Mouse (Mus musculus) limb, embryonic 14.5 days (tissue): ENCODE measurements around the gene Gm17657. TPM values are rescaled to one million over a fixed set of nuclear protein-coding genes. Genes with fewer than 3 reads are reported as not detected.

Experiments
- ATAC-seq: fragments of 200-750 bp; cut with Nextera tagmentation; 2 replicates; pipeline ENCODE4 v1.8.0; 2017; ENCODE audit warnings: low read depth, moderate number of reproducible peaks, moderate TSS enrichment; ENCODE audit not compliant: low FRiP score
- DNase-seq: peaks from one replicate; pipeline ENCODE4 v3.0.0-alpha.2; 2015; ENCODE audit warnings: low spot score
- H3K27ac ChIP-seq: fragments of 300-500 bp; sonication (generic); replicated peaks from 2 replicates; pipeline ENCODE4 v1.5.1; 2014; ENCODE audit warnings: low read depth, mild to moderate bottlenecking, low read length, moderate library complexity, mixed read lengths
- H3K27me3 ChIP-seq: fragments of 300-500 bp; sonication (generic); 2 replicates; pipeline ENCODE4 v1.6.1; 2014; ENCODE audit warnings: low read length, mixed read lengths; ENCODE audit not compliant: control insufficient read depth, insufficient read depth
- H3K36me3 ChIP-seq: fragments of 300-500 bp; sonication (generic); 2 replicates; pipeline ENCODE4 v1.6.1; 2014; ENCODE audit warnings: mild to moderate bottlenecking, low read length, moderate library complexity, mixed read lengths; ENCODE audit not compliant: control insufficient read depth, insufficient read depth
- H3K4me1 ChIP-seq: fragments of 300-500 bp; sonication (generic); 2 replicates; pipeline ENCODE4 v1.6.1; 2014; ENCODE audit warnings: antibody characterized with exemption, low read length, mixed read lengths; ENCODE audit not compliant: control insufficient read depth, insufficient read depth
- H3K4me2 ChIP-seq: fragments of 300-500 bp; sonication (generic); replicated peaks from 2 replicates; pipeline ENCODE4 v1.6.1; 2014; ENCODE audit warnings: low read depth, mild to moderate bottlenecking, low read length, moderate library complexity; ENCODE audit not compliant: severe bottlenecking
- H3K4me3 ChIP-seq: fragments of 300-500 bp; sonication (generic); replicated peaks from 2 replicates; pipeline ENCODE4 v1.5.1; 2014; ENCODE audit warnings: low read length
- H3K9ac ChIP-seq: fragments of 300-500 bp; sonication (generic); 2 replicates; pipeline ENCODE4 v1.6.1; 2014; ENCODE audit warnings: mild to moderate bottlenecking, low read depth, low read length, moderate library complexity; ENCODE audit not compliant: severe bottlenecking
- H3K9me3 ChIP-seq: fragments of 300-500 bp; sonication (generic); 2 replicates; pipeline ENCODE4 v1.6.1; 2016; ENCODE audit warnings: low read length; ENCODE audit not compliant: control insufficient read depth
- POLR2A ChIP-seq: fragments of 200-500 bp; IDR thresholded peaks from 2 replicates; pipeline ENCODE4 v1.8.0; 2012; ENCODE audit warnings: inconsistent platforms, mild to moderate bottlenecking, moderate library complexity, borderline replicate concordance; ENCODE audit not compliant: insufficient read depth, insufficient read length; ENCODE audit errors: extremely low read depth
- WGBS: fragments of 180-500 bp; shearing (Covaris S2); extraction: QIAGEN DNeasy Blood & Tissue Kit; methylation state at CpG from one replicate; pipeline ENCODE4 v1.1.7; 2014; 5-methylcytosine and 5-hydroxymethylcytosine counted together
- polyA plus RNA-seq, 2 experiments: library from polyadenylated mRNA; depleted of rRNA in 1 of 2; stranded (reverse) in 1 of 2; unstranded in 1 of 2; fragments of >200 nt; fragmentation: Nextera tagmentation in 1 of 2; extraction: Ambion mirVana in 1 of 2; gene quantifications; 2 replicates each; pipeline versions ENCODE4 v1.2.1 to v1.2.3; 2012 to 2014

Gm17657 gene
- polyA plus RNA-seq, 2 experiments = 0.04 TPM; not detected in 1

DNA sequence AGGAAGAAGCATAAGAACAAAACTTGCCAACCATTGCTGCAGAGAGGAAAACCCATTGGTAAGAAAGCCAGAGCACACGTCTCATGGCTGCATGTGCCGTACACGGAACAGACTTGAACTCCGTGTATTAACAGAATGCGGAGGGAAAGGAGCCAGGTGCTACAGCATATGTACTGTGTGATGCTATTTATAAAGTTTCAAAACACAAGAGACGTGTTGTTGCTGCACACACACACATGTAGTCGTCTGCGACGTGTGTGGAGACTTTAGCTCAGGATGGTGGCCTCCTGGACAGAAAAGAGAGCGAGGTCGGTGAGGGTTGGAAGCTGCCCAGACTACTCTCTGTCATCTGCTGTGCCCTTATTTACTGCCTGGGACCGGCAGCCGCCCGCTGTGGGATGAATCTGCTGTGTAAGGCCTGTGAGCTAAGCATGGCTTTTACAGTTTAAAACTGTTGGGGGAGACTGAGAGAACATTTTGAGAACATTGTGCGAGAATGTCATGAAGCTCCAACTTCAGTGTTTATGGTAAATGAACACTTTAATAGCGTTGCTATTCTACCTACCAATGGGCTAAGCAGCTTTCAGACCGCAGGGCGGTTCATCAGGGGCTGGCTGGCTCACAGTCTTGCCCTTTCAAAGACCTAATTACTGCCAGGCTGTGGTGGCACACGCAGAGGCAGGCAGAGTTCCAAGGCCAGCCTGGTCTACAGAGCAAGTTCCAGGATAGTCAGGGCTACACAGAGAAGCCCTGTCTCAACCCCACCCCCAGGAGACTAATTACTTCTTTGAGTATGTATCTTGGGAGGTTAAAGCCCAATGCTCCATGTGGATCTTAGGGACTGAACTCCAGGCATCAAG, 6.4 kb downstream of the Gm17657 start:
- Histone ChIP-seq H3K4me2 (no peak overlapping the region), H3K27ac (no peak overlapping the region), H3K27me3 (no peaks in the 10 kb centered on the region), H3K36me3 (no peaks in the 10 kb centered on the region), H3K4me3 (no peak overlapping the region), H3K4me1 (no peaks in the 10 kb centered on the region), H3K9me3 (no peaks in the 10 kb centered on the region), H3K9ac (no peak overlapping the region)
- WGBS = 86% methylated on average over 19 of the region's 19 CpGs
- TF ChIP-seq POLR2A = no peak
- ATAC-seq (no peak), DNase-seq (no peak)

DNA sequence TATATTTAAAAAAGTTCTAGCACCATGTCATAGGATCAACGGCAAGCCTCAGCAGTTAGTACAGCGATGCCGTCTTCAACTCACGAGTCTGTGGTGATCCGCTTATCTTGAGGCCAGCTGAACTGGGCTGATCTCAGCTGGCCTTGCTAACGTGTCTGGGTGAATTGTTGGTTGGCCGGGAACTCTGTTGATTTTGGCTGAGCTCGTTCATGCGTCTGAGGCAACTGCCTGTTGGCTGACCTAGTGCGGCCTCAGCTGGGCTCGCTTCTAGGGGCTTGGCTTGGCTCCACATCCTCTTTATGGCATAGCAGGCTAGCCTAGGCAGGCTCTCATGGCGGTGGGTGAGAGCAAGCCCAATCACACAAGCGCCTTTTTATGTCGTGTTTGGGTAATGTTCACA, 8.0 kb downstream of the Gm17657 start:
- no peak for TF ChIP-seq POLR2A
- no peaks in the 10 kb centered on the region for H3K4me1 ChIP-seq
- ATAC-seq = no peak

DNA sequence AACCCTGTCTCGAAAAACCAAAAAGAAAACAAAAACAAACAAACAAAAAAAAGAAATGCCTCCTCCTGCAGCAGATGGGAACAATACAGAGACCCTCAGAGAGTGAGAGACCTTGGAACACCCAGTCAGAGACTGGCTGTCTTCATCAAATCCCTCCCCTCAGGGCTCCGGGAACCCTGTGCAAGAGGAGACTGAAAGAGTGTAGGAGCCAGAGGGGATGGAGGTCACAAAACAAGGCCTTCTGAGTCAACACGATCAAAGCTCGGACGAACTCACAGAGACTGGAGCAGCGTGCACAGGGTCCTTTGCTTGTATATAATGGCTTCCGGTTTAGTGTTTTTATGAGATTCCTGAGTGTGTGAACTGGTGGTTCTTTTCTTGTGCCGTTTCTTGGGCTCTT, 9.0 kb downstream of the Gm17657 start:
- H3K4me1 ChIP-seq = no peaks in the 10 kb centered on the region
- no peaks in the 10 kb centered on the region for H3K27me3 ChIP-seq
- DNase-seq (no peak), ATAC-seq (no peak)
- H3K9me3 ChIP-seq = no peaks in the 10 kb centered on the region
- no peaks in the 10 kb centered on the region for H3K36me3 ChIP-seq
- no peak for TF ChIP-seq POLR2A
- WGBS = 78% methylated on average over 8 of the region's 8 CpGs
- no peak overlapping the region for H3K9ac ChIP-seq
- H3K4me3 ChIP-seq = no peak overlapping the region
- H3K27ac ChIP-seq = no peak overlapping the region
- H3K4me2 ChIP-seq = no peak overlapping the region

More for the DNA sequence above, 8.0 kb downstream of the Gm17657 start:
- no peaks in the 10 kb centered on the region for H3K9me3 ChIP-seq
- 65% methylated on average over 14 of the region's 14 CpGs for WGBS
- H3K4me2 ChIP-seq = no peak overlapping the region
- no peak overlapping the region for H3K27ac ChIP-seq
- H3K36me3 ChIP-seq = no peaks in the 10 kb centered on the region
- H3K9ac ChIP-seq = no peak overlapping the region
- no peak overlapping the region for H3K4me3 ChIP-seq
- H3K27me3 ChIP-seq = no peaks in the 10 kb centered on the region
- peak; percentile 65 for DNase-seq

DNA sequence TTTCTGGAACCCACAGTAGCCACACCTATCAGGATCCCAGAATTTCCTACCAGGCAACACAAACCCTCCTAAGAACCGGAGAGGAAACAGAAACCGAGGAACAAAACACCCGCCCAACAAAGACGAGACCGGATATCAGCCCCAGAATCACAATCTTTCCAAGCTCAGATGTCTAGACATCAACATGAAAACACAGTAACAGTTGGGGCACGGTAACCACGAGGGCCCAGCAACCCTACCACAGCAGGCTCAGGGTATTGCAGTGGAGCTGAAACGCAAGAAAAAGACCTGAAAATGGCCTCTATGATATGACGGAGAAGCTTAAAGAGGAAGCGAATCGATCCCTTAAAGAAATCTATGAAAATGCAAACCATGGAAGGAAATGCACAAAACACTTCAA, 15.6 kb downstream of the Gm17657 start:
- Histone ChIP-seq H3K9me3 (no peaks in the 10 kb centered on the region), H3K4me1 (no peaks in the 10 kb centered on the region), H3K9ac (no peak overlapping the region), H3K4me3 (no peak overlapping the region), H3K36me3 (no peaks in the 10 kb centered on the region), H3K27me3 (no peaks in the 10 kb centered on the region), H3K27ac (no peak overlapping the region), H3K4me2 (no peak overlapping the region)
- 88% methylated on average over 11 of the region's 11 CpGs for WGBS
- TF ChIP-seq POLR2A = no peak
- DNase-seq (no peak), ATAC-seq (no peak)

DNA sequence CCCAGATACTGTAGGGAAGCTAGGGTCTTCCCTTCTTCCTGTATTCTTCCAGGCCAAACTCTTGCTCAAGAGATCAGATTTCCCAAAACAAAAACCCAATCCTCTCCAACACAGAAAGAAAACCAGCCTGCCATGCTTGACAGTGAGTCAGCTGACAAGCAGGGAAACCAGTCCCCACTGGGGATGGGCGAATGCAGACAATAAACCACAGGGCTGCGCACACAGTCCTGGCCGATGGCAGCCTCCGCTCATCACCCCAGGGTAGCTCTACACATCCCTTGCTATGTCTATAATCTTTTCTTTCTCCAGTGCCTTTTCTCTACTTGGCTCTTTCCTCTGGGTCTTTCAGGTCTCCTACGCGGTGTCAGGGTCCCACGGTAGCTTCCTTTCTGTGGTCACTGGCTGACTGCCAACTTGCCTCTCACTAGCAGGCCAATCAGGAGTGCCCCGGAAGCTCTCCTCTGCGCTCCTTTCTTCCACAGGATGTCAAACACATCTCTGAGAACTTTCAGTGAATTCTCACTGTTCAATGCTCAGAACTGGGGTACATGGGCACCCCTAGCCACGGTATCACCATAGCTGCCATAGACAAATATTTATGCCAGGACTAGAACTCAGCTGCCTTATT, 17.6 kb downstream of the Gm17657 start:
- WGBS = 74% methylated on average over 10 of the region's 10 CpGs
- ATAC-seq = no peak
- Histone ChIP-seq H3K4me1 (no peaks in the 10 kb centered on the region), H3K27ac (no peak overlapping the region), H3K36me3 (no peaks in the 10 kb centered on the region), H3K4me2 (no peak overlapping the region), H3K9ac (no peak overlapping the region), H3K4me3 (no peak overlapping the region), H3K9me3 (no peaks in the 10 kb centered on the region), H3K27me3 (no peaks in the 10 kb centered on the region)
- no peak for TF ChIP-seq POLR2A
- no peak for DNase-seq
